Mouse (Mus musculus): ENCODE data around the gene Hmcn2.

Hmcn2 gene

DNA sequence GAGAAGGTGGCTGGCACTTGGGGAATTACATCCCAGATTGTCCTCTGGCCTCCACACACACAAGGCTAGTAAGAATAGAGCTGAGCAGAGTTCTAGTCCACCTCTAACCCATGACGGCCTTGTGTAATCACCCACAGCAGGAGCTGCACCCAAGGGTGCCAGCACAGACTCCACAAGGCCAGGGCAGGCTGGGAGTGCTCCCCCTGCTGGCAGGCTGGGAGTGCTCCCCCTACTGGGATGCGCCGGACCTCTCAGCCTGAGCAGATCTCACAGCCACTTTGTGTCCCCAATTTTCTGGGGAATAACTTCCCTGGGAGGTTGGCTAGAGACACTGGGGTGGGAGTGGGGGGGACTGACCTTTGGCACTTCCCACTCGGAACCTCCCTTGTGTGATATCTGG is 68.7 kb downstream of the Hmcn2 start:
- peak; percentile 20 for DNase-seq (ENCODE audit: low read depth, low spot score)

DNA sequence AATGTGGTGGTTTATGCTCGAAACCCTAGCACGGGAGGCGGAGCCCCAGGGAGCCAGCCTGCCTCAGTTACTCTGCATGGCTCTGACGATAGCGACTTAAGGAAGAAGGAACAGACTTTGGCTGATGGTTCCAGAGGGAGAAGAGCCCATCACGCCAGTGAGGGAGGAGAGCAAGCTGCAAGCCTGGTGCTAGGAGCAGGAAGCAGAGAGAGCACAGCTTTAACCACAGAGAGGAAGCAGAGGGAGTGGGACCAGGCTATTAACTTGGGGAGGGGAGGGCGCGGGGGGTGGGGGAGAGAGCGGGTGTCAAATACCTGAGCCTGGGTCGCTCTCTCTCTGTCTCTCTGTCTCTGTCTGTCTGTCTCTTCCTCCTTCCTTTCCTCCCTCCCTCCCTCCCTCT is 102.8 kb downstream of the Hmcn2 start:
- DNase-seq (ENCODE audit: low read depth, low spot score): no peak

GRCm38 (mm10) chr2:31418021-31418420 is 103.8 kb downstream of the Hmcn2 start:
- no peak for DNase-seq (ENCODE audit: low read depth, low spot score)

- no peak for DNase-seq (ENCODE audit: low read depth, low spot score)
These were observed 104.4 kb downstream of the Hmcn2 start for GRCm38 (mm10) chr2:31418571-31418970.

- no peak for DNase-seq (ENCODE audit: low read depth, low spot score)
These were observed 106.7 kb downstream of the Hmcn2 start for GRCm38 (mm10) chr2:31420914-31421313.

- no peak for DNase-seq (ENCODE audit: low read depth, low spot score)
These were observed 108.4 kb downstream of the Hmcn2 start for GRCm38 (mm10) chr2:31422576-31422975.

- DNase-seq (ENCODE audit: low read depth, low spot score): no peak
These were observed 117.3 kb downstream of the Hmcn2 start for GRCm38 (mm10) chr2:31431477-31431876.

GRCm38 (mm10) chr2:31434746-31435145 is 120.5 kb downstream of the Hmcn2 start:
- no peak for DNase-seq (ENCODE audit: low read depth, low spot score)

GRCm38 (mm10) chr2:31435567-31435966 is 121.4 kb downstream of the Hmcn2 start:
- DNase-seq (ENCODE audit: low read depth, low spot score): no peak

DNA sequence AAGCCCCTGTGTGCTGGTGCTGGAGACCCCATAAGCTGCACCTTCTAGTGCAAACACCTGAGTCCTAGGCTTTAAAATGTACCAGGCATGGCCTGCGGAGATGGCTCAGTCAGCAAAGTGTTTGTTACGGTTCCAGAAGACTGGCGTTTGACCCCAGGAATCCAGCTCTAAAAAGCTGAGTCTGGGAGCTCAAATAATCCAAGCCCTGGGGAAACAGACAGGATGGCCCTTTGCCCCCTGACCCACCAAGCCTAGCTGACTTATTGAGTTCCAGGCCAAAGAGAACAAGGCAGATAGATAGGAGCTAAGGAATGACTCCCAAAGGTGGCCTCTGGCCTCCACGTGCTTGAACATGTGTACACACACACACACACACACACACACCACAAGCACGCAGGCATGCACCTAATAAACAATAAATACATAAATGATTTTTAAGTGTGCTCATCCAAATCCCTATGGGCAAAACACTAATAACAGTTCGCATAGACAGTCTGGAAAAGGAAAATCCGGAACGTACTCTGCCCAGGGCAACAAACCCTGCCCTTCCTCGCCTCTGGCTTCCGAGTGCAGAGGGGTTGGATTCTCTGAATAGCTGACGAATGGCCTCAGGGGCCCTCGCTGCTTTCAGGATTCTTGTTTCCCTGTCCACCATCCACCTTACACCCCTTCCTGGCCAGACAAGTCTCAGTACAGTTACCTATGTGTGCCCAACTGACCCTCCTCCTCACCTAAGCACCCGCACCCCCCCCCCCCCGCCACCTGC is 123.4 kb downstream of the Hmcn2 start:
- DNase-seq (ENCODE audit: low read depth, low spot score): no peak

- no peak for DNase-seq (ENCODE audit: low read depth, low spot score)
These were observed 125.4 kb downstream of the Hmcn2 start for GRCm38 (mm10) chr2:31439576-31439975.

DNA sequence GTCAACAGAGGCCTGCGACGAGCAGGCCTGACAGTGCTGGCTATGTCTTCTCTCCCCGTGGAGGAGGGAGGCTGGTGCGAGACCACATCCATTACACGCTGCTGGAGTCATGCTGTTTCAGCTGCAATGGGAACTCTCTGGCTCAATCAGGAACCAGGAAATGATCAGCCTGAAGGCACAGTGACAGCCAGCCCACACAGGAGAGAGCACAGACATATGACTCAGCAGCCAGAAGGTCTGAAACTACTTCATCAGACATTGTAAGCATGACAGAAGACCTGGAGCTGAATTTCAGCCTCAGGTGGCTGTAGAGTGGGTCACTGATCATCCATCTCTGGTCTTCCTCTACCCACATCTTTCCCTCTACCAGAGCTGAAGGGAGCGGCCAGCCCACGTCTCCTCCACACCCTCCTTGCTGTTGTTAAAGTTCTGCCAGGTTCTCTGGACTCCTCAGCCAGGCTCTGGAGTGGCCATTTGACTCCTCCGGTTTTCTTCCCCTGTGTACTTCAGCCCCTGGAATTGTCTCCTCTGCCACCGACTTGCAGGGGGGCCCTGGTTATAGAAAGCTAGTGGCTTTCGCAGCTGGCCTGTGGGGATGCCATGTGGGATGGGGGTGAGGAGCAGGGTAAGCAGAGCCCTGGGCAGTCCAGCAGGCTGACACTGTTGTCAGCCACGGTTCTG is 128.4 kb downstream of the Hmcn2 start:
- no peak for DNase-seq (ENCODE audit: low read depth, low spot score)

DNA sequence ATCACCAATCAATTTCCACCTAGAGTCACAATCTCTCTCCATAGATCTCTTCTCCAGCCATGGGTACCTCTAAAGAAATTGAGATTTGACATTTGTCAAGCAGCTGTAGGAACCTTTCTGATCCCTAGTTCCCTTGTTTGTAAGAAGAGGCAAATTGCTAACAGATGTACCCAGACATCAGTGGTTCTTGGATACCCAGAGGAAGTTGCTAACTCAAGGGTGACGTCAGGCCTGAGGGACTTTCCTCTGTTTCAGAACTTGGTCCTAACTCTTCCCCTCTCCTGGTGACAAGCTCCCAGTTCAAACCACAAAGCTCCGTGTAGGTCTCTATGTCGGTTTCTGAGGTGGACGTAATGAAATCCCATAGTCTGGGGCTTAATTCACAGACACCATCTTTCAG is 131.8 kb downstream of the Hmcn2 start:
- no peak for DNase-seq (ENCODE audit: low read depth, low spot score)

DNA sequence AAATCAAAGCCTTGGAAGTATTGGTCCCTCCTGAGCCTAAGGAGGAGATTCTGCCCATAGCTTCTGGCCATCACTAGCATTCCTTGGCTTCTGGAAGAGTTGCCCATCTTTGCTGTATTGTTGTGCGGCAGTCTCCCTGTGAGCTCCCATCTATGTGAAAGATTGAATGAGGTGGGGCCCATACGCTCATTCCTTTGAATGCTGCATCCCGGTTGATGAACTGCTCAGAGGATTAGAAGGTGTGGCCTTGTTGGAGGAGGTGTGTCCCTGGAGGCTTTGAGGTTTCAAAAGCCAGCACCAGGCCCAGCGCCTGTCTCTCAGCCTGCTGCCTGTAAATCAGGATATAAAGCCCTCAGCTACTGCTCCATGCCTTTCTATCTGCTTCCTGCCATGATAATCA is 132.2 kb downstream of the Hmcn2 start:
- DNase-seq (ENCODE audit: low read depth, low spot score): no peak

- DNase-seq (ENCODE audit: low read depth, low spot score): no peak
These were observed 133.3 kb downstream of the Hmcn2 start for GRCm38 (mm10) chr2:31447536-31447935.

GRCm38 (mm10) chr2:31448756-31449440 is 134.7 kb downstream of the Hmcn2 start:
- no peak for DNase-seq (ENCODE audit: low read depth, low spot score)

GRCm38 (mm10) chr2:31449441-31449815 is 135.2 kb downstream of the Hmcn2 start:
- DNase-seq (ENCODE audit: low read depth, low spot score): no peak

DNA sequence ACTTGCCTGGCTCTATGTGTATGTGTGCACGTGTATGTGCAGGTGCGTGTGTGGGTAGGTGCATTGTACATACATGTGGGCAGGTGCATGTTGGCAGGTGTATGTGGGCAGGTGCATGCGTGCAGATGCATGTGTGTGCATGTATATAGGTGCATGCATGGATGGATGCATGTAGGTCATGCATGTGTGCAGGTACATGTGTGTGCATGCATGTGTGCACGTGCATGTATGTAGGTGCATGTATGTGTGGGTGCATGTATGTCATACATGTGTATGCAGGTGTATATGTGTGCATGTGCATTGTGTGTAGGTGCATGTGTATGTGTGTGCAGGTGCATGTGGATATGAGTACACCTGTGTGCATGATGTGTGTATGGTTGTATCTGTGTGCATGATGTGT is 135.7 kb downstream of the Hmcn2 start:
- DNase-seq (ENCODE audit: low read depth, low spot score): no peak

DNA sequence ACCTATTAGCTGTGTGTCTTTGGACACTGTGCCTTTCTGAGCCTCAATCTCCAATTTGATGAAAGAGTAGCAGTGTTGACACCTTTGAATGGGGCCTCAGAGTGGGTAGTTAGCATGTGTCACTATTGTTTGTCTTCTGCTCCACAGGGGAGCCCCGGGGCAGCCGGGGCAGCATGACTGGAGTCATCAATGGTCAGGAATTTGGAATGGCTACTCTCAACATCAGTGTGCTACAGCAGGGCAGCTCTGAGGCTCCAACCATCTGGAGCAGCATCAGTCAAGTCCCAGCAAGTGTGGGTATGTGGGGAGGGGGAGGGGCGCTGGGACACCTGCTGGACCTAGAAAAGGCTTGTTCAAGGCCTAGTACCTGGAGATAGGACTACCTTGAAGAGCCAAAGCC is 136.4 kb downstream of the Hmcn2 start:
- DNase-seq (ENCODE audit: low read depth, low spot score): no peak

GRCm38 (mm10) chr2:31451530-31451929 is 137.3 kb downstream of the Hmcn2 start:
- no peak for DNase-seq (ENCODE audit: low read depth, low spot score)

DNA sequence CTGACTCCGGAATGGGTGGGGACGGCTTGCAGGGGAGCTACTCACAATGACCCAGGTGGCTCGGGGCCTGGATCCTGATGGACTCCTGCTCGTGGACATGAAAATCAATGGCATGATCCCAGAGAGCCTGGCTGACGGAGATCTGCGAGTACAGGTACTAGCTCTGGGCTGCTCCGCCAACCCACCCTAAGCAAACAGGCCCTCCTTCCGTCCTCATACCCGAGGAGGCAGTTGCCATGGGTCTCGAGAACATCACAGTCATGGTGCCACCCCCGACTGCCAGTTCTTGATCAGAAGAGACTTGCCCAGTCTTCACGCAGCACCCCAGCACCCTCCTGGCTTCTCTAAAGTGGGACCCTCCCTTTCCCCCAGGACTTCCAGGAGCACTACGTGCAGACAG is 138.8 kb downstream of the Hmcn2 start:
- no peak for DNase-seq (ENCODE audit: low read depth, low spot score)

DNA sequence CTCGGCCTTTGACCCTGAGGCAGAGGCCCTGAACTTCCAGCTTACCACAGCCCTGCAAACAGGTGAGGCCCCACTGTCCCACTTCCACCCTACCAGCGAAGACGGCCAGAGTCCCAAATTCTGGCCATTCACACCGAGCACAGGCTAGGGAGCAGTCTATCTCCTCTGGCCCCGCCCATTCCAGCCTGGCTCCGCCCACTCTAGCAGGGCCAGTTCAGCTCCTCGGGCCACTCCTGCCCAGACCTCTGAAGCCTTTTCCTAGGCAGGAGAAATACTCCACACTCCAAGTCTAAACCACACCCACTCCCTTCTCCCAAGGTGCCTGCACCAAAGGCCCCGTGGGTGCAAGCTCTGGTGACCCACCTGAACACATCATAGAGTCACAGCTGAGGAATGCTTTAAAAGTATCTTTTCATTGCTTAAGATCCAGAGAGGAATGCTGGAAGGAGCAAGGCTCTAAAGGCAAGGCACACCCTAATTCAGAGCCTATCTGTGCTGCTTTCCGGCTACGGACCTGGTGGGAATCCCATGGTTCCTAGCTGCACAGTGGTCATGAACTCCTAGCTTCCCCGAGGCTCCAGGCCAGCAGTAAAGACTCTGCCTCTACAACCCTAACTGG is 139.5 kb downstream of the Hmcn2 start:
- no peak for DNase-seq (ENCODE audit: low read depth, low spot score)
